Mouse (Mus musculus): Measurements from ENCODE around the gene Usp19. TPM values are rescaled to one million over a fixed set of nuclear protein-coding genes. Genes with fewer than 3 reads are reported as not detected.
A peak's percentile ranks its signal among the peaks of the same experiment; 100 is the strongest.

The Usp19 gene
- polyA plus RNA-seq, 1 experiment from 2014 or later = 77.2 TPM

DNA sequence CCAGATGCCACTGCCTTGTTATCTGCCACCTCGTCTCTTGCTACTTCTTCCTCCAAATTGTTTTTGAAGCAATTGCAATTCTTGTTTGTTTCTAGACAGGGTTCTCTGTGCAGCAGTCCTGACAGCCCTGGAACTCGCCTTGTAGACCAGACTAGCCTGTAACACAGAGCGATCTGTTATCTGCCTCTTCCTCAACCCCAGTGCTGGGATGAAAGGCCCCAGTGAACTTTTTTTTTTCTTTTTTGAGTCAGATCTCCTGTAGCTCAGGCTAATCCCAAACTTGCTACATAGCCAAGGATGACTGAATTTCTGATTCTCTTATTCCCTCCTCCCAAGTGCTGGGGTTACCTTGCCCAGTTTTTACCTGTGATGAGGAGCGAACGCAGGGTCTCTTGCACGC, 36.0 kb upstream of the Usp19 start:
- H3K9me3 ChIP-seq = no peaks in the 10 kb centered on the region

DNA sequence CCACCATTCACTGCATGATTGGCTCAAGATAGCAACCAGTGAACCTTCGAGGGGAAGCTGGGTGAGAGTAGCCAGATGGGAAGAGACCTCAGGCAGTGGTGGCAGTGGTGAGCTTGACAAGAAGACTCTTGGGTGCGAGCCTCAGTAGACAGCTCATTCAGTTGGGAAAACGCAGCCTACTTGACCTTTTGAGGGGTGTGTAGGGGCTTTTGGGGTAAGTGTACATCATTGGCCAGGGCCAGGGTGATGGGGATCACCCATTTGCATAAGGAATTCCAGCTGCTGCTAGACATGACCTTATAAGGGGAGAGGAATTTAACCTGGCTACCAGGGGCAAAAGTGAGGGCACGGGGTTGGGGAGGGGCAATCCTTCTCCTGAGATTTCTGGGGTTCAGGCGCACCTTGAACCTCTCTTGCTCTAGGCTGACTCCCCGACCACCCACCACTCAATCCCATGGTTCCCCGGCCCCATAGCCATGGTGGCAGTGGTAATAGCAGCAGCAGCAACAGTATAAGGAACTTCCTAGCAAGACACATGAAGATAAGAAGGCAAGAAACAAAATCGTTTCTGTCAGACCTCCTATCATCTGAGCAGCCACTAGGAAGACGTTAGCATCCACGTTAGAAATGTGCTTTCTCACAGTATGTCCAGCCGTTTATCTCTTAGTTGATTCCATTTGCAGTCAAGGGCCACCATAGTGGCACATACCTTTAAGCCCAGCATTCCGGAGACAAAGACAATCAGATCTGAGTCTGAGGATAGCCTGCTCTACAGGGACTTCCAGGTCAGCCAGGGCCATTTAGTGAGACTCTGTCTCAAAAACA, 34.4 kb upstream of the Usp19 start:
- Histone ChIP-seq H3K4me3 (no peak overlapping the region), H3K4me1 (peaks cover 32% of the 10 kb centered on the region), H3K9me3 (no peaks in the 10 kb centered on the region), H3K27me3 (no peaks in the 10 kb centered on the region), H3K4me2 (no peak overlapping the region), H3K27ac (no peak overlapping the region), H3K9ac (no peak overlapping the region), H3K36me3 (peaks cover 7% of the 10 kb centered on the region; the same call in 1 of the 2 replicates)
- WGBS = 75% methylated on average over 12 of the region's 12 CpGs
- no peak for ATAC-seq (ENCODE audit: insufficient number of reproducible peaks, insufficient read depth, low FRiP score, low TSS enrichment, low read depth)

More for the DNA sequence above, 36.0 kb upstream of the Usp19 start:
- no peaks in the 10 kb centered on the region for H3K27me3 ChIP-seq
- 87% methylated on average over 6 of the region's 6 CpGs for WGBS
- ATAC-seq (ENCODE audit: insufficient number of reproducible peaks, insufficient read depth, low FRiP score, low TSS enrichment, low read depth) = no peak
- H3K4me1 ChIP-seq = peaks cover 43% of the 10 kb centered on the region
- H3K4me2 ChIP-seq = no peak overlapping the region
- H3K9ac ChIP-seq = no peak overlapping the region
- peaks cover 11% of the 10 kb centered on the region; the same call in 1 of the 2 replicates for H3K36me3 ChIP-seq
- H3K27ac ChIP-seq = no peak overlapping the region
- H3K4me3 ChIP-seq = no peak overlapping the region

DNA sequence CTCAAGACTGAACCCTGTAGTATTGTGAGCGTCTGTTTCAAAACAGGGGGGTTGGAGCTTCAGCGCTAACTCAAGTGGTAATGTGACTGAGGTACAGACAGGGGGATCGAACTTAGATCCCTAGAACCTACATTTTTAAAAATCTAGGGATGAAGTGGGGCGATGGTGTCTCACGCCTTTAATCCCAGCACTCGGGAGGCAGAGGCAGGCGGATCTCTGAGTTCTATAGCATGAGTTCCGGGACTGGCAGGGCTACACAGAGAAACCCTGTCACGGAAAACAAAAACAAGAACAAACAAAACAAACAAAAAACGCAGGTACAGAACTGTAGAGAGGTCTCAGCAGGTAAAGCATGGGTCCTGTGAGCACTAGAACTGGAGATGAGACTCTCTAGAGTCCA, 33.4 kb upstream of the Usp19 start:
- Histone ChIP-seq H3K4me1 (peaks cover 31% of the 10 kb centered on the region), H3K36me3 (peaks cover 7% of the 10 kb centered on the region; the same call in 1 of the 2 replicates), H3K4me3 (no peak overlapping the region), H3K4me2 (no peak overlapping the region), H3K27ac (no peak overlapping the region), H3K9ac (no peak overlapping the region), H3K27me3 (no peaks in the 10 kb centered on the region), H3K9me3 (no peaks in the 10 kb centered on the region)
- 85% methylated on average over 10 of the region's 10 CpGs for WGBS
- ATAC-seq (ENCODE audit: insufficient number of reproducible peaks, insufficient read depth, low FRiP score, low TSS enrichment, low read depth) = no peak

DNA sequence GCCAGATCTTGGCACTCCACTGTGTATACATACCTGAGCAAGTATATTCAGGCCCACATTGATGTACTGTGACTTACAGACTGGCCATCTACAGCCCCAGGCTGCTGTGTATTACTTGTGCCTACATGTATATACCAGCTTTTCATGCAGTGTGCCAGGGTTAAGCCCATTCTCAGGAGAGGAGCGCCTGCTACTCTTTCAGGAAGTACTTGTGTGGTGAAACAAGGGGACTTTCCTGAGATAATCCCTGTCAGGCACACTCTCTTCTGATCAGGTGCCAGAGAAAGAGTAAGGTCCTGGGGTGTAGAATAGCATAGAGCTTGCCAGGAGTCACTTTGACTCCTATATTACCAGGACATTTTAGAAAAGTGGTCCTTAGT, 30.5 kb upstream of the Usp19 start:
- H3K4me1 ChIP-seq = peaks cover 17% of the 10 kb centered on the region
- no peaks in the 10 kb centered on the region for H3K9me3 ChIP-seq
- peak overlapping the region; percentile 78; the same call in 1 of the 2 replicates for H3K27ac ChIP-seq
- peak overlapping the region; percentile 94 for H3K4me2 ChIP-seq
- H3K27me3 ChIP-seq = no peaks in the 10 kb centered on the region
- ATAC-seq (ENCODE audit: insufficient number of reproducible peaks, insufficient read depth, low FRiP score, low TSS enrichment, low read depth) = no peak
- peak overlapping the region; percentile 89; the same call in 1 of the 2 replicates for H3K9ac ChIP-seq
- H3K36me3 ChIP-seq = peaks cover 27% of the 10 kb centered on the region
- 91% methylated on average over 1 of the region's 1 CpGs for WGBS
- peak overlapping the region; percentile 87 for H3K4me3 ChIP-seq

DNA sequence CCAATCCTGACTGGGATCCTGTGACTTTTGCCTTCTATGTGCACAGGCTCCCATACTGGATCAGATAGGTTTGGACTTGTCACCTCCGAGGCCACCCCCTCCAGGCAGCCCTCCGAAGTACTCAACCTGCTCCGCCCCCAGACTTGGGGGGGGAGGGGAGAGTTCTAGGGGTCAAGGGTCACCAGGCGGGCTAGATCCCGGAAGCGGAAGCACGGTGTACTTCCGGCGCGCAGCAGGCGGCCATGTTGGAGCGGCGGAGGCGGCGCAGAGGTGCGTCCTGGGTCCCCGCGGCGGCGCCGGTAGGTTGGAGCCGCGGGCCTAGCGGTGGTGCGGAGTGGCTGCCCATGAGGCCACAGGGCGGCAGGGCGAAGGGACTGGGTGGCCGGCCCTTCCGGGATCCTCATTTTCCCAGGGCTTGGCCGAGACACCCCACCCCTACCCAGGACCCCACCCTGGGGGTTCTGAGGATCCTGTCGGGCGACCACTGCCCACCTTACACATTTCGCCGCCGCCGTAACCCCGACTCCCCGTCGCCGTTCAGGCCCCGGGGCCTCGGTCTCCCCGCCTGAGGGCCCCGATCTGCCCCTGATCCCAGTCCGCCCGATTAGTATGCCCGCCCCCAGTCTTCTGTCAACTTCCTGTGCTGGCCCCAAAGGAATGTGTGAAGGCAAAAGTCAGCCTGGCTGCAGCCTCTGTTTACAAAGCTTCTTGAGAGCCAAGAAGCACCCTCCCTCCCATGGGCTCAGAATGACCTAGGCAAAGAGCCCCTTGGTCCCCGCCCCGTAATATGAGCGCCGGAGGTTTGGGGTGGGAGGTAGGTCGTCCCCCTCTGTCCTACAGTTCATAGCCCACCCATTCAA, 29.9 kb upstream of the Usp19 start, which contains the start of gene Ccdc71:
TSS of gene Ccdc71 (plus strand) at position 209 of the 860 bp plus-strand sequence.
- Histone ChIP-seq H3K27me3 (no peaks in the 10 kb centered on the region), H3K9me3 (no peaks in the 10 kb centered on the region), H3K9ac (peak within 1 kb of the TSS; percentile 89), H3K4me3 (peak within 1 kb of the TSS; percentile 87), H3K4me1 (peaks cover 17% of the 10 kb centered on the region), H3K27ac (peak within 1 kb of the TSS; percentile 78), H3K36me3 (peaks cover 33% of the 10 kb centered on the region), H3K4me2 (peak within 1 kb of the TSS; percentile 94)
- ATAC-seq (ENCODE audit: insufficient number of reproducible peaks, insufficient read depth, low FRiP score, low TSS enrichment, low read depth) = 0 out of 2 replicates have a peak, but pooled peaks have one; percentile 65
- WGBS = under 1% methylated on average over 52 of the region's 52 CpGs

DNA sequence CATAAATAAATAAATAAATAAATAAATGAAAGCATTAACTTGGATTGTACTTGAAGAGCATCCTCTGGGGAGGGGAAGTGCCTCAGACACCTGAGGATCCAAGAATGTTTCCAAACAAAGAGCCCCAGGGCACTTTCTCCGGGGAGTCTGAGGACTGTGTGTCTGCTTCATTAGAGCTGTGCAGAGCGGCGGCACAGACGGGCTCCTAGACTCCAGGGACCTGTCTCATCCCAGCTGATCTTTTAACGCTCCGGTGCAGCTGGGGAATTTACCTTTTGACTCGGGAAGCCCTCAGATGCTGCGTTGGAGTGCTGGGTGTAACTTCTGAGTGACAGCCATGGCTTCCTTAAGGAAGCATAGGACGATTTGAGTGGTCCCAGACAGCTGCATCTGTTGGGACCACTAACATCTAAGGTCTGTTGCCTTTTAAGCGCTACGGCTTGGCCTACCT, 29.2 kb upstream of the Usp19 start, which contains the start of gene Klhdc8b:
TSS of gene Klhdc8b (minus strand) at position 401 of the 451 bp plus-strand sequence.
- Histone ChIP-seq H3K4me1 (peaks cover 17% of the 10 kb centered on the region), H3K4me3 (peak within 1 kb of the TSS; percentile 87), H3K27me3 (no peaks in the 10 kb centered on the region), H3K4me2 (peak within 1 kb of the TSS; percentile 94), H3K9ac (peak within 1 kb of the TSS; percentile 89), H3K9me3 (no peaks in the 10 kb centered on the region), H3K27ac (peak within 1 kb of the TSS; percentile 78), H3K36me3 (peaks cover 40% of the 10 kb centered on the region)
- ATAC-seq (ENCODE audit: insufficient number of reproducible peaks, insufficient read depth, low FRiP score, low TSS enrichment, low read depth) = no peak
- WGBS = 18% methylated on average over 11 of the region's 11 CpGs

DNA sequence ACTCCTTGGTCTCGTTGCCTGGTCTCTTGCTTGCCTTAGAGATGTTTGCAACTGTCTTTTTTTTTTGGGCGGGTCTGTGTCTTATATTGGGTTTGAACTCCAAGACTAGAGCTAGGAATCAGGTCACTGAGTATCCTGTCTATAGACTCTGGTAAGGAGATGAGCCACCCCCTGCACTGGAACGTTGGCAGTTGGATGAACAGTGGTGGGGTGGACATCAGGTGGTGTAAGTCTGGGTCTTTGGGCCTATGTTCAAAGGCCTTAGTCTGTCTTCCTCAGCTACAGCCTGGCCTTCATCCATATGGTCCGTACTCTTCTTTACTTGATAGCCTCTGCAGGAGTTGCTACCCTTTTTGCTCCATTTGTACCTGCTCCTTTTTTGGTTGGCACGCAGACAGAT, 28.7 kb upstream of the Usp19 start:
- no peak for ATAC-seq (ENCODE audit: insufficient number of reproducible peaks, insufficient read depth, low FRiP score, low TSS enrichment, low read depth)
- 0 out of 2 replicates have a peak overlapping the region, but pooled peaks have one; percentile 78 for H3K27ac ChIP-seq
- H3K9ac ChIP-seq = peak overlapping the region; percentile 89
- H3K4me1 ChIP-seq = peaks cover 17% of the 10 kb centered on the region
- H3K36me3 ChIP-seq = peaks cover 45% of the 10 kb centered on the region
- H3K27me3 ChIP-seq = no peaks in the 10 kb centered on the region
- H3K9me3 ChIP-seq = no peaks in the 10 kb centered on the region
- WGBS = 86% methylated on average over 5 of the region's 5 CpGs
- H3K4me3 ChIP-seq = peak overlapping the region; percentile 87
- peak overlapping the region; percentile 94 for H3K4me2 ChIP-seq

DNA sequence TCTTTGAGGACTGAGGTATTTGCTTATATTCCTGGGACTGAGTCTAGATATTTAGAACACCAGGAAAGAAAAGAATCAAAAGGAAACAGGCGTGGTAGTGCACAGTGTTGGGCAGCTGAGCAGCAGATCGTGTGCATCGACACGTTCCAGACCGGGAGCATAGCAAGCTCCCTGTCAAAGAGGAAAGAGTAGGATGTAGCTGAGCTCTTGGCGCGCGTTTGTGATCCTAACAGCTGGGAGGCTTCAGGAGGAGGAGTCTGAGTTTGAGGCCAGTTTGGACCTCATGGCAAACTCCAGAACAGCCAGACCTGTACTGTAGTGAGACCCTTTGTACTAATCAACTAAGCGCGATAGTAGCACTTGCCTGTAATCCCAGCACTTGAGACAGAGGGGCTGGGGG, 28.2 kb upstream of the Usp19 start:
- H3K9me3 ChIP-seq = no peaks in the 10 kb centered on the region
- H3K9ac ChIP-seq = no peak overlapping the region
- no peak overlapping the region for H3K4me3 ChIP-seq
- H3K27me3 ChIP-seq = no peaks in the 10 kb centered on the region
- peaks cover 50% of the 10 kb centered on the region for H3K36me3 ChIP-seq
- peaks cover 17% of the 10 kb centered on the region for H3K4me1 ChIP-seq
- H3K27ac ChIP-seq = no peak overlapping the region
- H3K4me2 ChIP-seq = peak overlapping the region; percentile 94; the same call in 1 of the 2 replicates
- 93% methylated on average over 10 of the region's 10 CpGs for WGBS
- ATAC-seq (ENCODE audit: insufficient number of reproducible peaks, insufficient read depth, low FRiP score, low TSS enrichment, low read depth) = no peak

DNA sequence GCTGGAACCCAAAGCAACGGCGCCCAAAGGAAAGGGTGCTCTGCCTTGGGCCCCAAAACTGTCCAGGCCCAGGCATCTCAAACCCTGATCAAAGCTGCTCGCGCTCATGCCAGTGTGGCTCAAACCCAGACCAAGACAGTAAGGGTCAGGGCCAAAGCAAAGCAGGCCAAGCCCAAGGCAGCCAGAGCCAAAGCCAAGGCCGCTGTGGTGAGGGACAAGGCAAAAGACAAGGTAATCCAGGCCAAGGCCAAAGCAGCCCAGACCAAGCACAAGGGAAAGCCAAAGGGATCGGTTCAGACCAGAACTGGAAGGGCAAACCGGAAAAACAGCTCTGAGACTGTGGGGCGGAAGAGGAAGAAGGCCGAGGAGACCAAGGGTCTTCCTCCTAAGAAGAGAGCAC, 26.7 kb upstream of the Usp19 start:
- H3K4me2 ChIP-seq = no peak overlapping the region
- peaks cover 55% of the 10 kb centered on the region for H3K36me3 ChIP-seq
- no peak overlapping the region for H3K9ac ChIP-seq
- peaks cover 17% of the 10 kb centered on the region for H3K4me1 ChIP-seq
- no peak overlapping the region for H3K27ac ChIP-seq
- no peak for ATAC-seq (ENCODE audit: insufficient number of reproducible peaks, insufficient read depth, low FRiP score, low TSS enrichment, low read depth)
- no peaks in the 10 kb centered on the region for H3K27me3 ChIP-seq
- H3K4me3 ChIP-seq = no peak overlapping the region
- H3K9me3 ChIP-seq = 0 out of 2 replicates have a peak, but pooled peaks cover 6% of the 10 kb centered on the region
- 97% methylated on average over 9 of the region's 9 CpGs for WGBS

DNA sequence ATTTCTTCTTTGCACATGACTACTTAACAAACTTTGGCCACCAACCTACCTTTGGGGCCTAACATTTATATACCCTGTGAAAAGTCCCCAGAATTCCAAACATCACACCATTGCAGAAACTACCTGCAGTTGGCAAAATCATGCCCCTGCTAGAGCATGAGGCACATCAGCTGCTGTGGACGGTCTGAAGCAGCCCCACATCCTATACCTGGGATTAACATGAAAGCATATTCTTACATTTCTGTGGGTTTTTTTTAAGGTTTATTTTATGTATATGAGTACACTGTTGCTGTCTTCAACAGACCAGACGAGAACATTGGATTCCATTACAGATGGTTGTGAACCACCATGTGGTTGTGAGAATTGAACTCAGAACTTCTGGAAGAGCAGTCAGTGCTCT, 24.2 kb upstream of the Usp19 start:
- H3K4me2 ChIP-seq = no peak overlapping the region
- H3K9ac ChIP-seq = no peak overlapping the region
- WGBS = 88% methylated on average over 2 of the region's 2 CpGs
- no peaks in the 10 kb centered on the region for H3K27me3 ChIP-seq
- H3K4me3 ChIP-seq = no peak overlapping the region
- H3K4me1 ChIP-seq = peaks cover 10% of the 10 kb centered on the region
- ATAC-seq (ENCODE audit: insufficient number of reproducible peaks, insufficient read depth, low FRiP score, low TSS enrichment, low read depth) = no peak
- peaks cover 52% of the 10 kb centered on the region for H3K36me3 ChIP-seq
- H3K9me3 ChIP-seq = 0 out of 2 replicates have a peak, but pooled peaks cover 6% of the 10 kb centered on the region
- no peak overlapping the region for H3K27ac ChIP-seq

DNA sequence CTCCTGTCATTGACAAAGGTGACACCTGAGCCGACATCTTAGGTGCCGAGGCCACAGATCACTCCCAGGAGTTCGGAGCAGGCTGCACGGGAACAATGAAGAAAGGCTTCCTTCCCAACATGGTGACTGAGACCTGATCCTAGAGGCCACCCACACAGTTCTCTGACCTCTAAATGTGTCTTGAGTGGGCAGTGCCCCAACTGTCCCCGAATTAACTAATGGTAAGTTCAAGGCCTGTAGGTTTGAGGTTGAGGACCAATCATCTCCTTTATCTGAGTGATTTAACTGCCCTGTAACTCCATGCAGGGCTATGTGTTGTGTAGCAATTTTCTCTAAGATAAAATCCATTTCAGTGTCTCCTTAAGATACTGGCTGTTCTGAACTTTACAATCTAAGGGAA, 21.0 kb upstream of the Usp19 start:
- no peak for ATAC-seq (ENCODE audit: insufficient number of reproducible peaks, insufficient read depth, low FRiP score, low TSS enrichment, low read depth)
- Histone ChIP-seq H3K27ac (no peak overlapping the region), H3K4me1 (no peaks in the 10 kb centered on the region), H3K27me3 (no peaks in the 10 kb centered on the region), H3K4me2 (no peak overlapping the region), H3K4me3 (no peak overlapping the region), H3K9ac (no peak overlapping the region), H3K36me3 (peaks cover 34% of the 10 kb centered on the region), H3K9me3 (0 out of 2 replicates have a peak, but pooled peaks cover 6% of the 10 kb centered on the region)
- WGBS = 73% methylated on average over 5 of the region's 5 CpGs

Measured in embryonic facial prominence, embryonic 13.5 days (tissue).